Mouse (Mus musculus): ENCODE data around the gene Fkbp1a.

DNA sequence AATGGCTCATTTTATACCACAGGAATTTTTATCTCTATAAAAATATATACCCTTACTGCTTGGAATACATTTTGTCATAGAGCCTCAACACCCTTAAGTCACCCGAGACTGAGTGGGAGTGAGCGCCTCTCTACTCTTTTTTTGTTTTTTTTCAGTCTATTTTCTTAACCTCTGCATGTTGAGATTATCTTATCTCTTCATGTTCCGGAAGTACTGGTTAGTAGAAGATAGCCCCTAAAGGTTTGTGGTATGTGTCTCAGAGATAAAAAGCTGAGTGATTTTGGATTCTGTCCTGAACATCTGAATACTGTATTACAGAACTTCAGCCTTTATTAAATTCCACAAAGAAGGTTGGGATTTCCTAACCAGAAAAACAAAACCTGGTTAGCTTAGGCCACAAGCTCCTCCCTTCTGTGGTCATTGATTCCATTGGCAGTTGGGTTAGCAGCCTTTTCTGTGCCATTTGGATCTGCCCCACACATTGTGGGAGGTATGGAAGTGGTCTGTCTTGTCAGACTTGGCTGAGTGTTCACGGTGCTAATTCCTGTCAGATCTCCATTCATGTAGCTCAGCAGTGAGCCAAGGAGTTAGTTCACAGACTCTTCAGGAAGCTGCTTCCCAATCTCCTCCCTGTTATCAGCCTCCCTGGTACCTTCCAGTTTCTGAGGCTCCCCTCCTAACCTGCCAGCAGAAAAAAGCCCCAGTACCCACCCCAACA, 17.8 kb upstream of the Fkbp1a start:
- TF ChIP-seq CTCF (IDR thresholded peaks at IDR 0.05; ENCODE audit: borderline replicate concordance, extremely low read depth, insufficient read depth, insufficient read length) (no peak), POLR2A (IDR thresholded peaks at IDR 0.05; ENCODE audit: borderline replicate concordance, extremely low read depth, insufficient read depth, insufficient read length, poor library complexity, severe bottlenecking) (no peak)
